Mouse (Mus musculus) right cerebral cortex, postnatal 25 days (tissue): Measurements from ENCODE around the gene Gm6676.
"Not testable (repeated sequence)": the region's sequence is repeated elsewhere in the genome, so short reads cannot be mapped to it uniquely, and the experiment has no call there.

Source experiments
- DNase-seq: peaks from one replicate; pipeline ENCODE4 v3.0.0; 2022

Gene Gm6676

DNA sequence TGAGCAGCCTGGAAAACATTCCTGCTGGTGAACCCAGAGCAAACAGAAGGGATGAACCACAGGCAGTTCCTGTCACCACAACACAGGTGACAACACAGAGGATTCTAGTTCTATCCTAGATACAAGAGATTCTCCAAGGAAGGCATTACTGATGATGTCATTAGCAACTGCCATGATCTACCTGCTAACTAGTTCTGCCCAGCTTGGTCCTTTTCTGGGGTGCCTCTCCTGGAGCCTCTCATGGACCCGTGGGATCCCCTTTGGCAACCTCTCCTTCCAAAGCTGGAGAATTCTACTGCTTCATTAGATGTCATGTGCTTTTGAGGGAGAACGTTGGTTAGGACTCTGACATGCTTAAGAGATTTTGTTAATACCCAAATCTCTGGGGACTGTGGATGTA, at the start of gene Gm6676:
Gm6676 (minus strand) TSS at position 101 of the 400 bp plus-strand sequence.
- DNase-seq: not testable (repeated sequence)

DNA sequence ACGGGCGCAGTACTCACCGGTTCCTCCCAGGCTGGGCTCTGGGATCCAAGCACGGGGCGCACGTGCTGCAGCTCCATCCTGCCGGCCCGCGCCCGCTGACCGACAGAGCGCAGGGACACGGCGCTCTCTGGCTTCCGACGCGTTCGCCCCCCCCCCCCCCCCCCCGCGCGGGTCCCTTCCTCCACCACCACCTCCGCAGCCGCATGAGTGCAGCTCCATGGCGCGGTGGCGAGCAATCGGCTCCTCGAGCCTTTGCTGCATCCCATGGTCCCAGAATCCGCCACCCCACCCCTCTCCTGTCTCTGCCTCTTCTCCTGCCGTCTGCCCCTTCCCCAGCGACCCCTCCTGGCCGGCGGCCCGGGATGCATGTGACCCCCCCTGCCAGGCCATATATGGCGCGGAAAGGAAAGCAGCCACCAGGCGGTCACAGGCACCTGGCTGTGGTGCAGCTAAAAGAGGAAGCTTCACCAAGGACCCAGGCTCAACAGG, 49.3 kb upstream of the Gm6676 start, which contains the start of gene Gm3512:
Gm3512 (minus strand) TSS at position 51 of the 489 bp plus-strand sequence.
- DNase-seq: peak; percentile 4

DNA sequence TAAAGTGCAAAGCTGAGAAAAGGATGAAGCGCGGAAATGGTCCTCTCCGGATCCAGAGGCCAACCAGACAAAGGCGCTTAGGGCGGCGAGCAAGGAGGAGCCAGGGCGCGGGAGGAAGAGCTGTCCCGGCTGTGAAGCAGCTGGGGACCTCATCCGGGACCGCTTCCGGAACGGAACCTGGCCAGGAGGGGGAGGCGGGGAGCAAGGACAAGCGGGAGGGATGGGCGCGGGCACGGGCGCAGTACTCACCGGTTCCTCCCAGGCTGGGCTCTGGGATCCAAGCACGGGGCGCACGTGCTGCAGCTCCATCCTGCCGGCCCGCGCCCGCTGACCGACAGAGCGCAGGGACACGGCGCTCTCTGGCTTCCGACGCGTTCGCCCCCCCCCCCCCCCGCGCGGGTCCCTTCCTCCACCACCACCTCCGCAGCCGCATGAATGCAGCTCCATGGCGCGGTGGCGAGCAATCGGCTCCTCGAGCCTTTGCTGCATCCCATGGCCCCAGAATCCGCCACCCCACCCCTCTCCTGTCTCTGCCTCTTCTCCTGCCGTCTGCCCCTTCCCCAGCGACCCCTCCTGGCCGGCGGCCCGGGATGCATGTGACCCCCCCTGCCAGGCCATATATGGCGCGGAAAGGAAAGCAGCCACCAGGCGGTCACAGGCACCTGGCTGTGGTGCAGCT, 19.9 kb downstream of the Gm6676 start:
- peak; percentile 3 for DNase-seq

DNA sequence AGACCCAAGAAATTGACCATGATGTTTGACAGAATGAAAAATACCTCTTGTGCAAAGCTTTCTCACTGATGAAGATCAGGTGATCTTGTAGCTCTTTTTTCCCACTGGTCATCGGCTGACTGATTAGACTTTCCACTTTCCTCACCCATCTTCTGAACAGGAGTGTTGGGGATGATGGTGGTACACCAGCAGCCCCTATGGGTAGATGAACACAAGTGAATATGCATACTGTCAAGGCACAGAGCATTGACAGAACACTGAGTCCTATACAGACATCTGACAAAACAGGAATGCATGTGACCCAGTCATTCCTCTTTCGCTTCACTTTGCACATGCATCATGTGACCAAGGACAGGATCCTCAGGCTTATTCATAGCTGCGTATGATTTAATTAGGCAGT, 24.7 kb downstream of the Gm6676 start, which contains the start of gene Gm3696:
Gm3696 (minus strand) TSS at position 101 of the 400 bp plus-strand sequence.
- DNase-seq: not testable (repeated sequence)
